Mouse (Mus musculus) E14TG2a.4 (cell line): ENCODE measurements around the gene Dgcr2.

Experiments
- CTCF ChIP-seq: conservative IDR thresholded peaks from 2 replicates; pipeline ENCODE4 v1.5.1; 2014; ENCODE audit warnings: low read length
- NANOG ChIP-seq: IDR thresholded peaks from 2 replicates; pipeline ENCODE4 v1.6.1; 2014; ENCODE audit warnings: borderline replicate concordance, low read length, mixed read lengths
- POU5F1 ChIP-seq: IDR thresholded peaks from 2 replicates; pipeline ENCODE4 v1.6.1; 2014; ENCODE audit warnings: low read length, borderline replicate concordance

DNA sequence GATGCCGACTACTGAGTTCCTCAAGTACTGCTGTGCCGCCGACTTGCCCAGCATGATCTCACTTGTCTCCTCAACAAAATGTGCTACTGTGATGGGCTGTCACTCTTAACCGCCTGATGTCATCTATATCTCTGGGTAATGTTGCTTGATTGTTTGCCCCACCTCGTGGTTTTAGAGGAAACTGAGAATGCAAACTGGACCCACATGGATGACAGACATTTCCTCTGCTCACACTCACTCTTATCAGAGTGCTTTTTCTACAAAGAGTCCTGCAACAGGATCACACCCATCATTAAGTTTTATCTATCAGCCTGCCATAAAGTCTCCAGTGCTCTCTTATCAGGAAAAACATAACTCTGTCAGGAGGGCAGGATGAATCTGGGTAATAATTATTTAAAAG is 27.1 kb downstream of the Dgcr2 start:
- TF ChIP-seq CTCF (no peak), NANOG (no peak), POU5F1 (no peak)
